ENCODE assay signal across 15 mouse cellular contexts in the genomic region with DNA sequence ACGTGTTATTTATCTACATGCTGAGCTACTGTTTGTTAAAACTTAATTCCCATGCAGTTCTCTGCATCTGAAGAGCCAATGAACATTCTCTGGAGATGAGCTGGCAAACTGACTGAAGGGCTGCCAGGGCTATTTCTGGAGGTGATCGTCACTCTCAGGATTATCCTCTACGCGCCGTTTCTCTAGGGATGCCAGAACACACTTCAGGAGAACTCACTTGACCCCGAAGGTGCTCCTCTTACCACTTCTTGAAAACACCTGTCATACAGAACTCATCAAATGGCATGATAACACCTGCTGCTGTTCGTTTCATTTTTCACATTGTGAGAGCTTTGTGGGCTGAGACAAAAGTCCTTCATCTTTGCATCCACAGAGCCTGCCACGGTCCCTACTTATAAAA. TPM values are rescaled to one million over a fixed set of nuclear protein-coding genes. Genes with fewer than 3 reads are reported as not detected.
DNase-seq lines count a peak whose midpoint lies in the region; ATAC-seq lines count a peak whose summit lies in the region.
"Had no signal": no experiment of that assay in that cellular context is flagged by ENCODE, and none has a peak within 500 bp of the region (broad histone marks: within the 10 kb centered on the region; RNA-seq: fewer than 3 reads in every experiment).

No protein-coding gene starts in this region.

- H3K27ac ChIP-seq in intestine, embryonic 15.5 days = no peak overlapping the region
- H3K27ac ChIP-seq in midbrain, embryonic 16.5 days (ENCODE audit: low read length) = no peak overlapping the region
- H3K27ac ChIP-seq: embryonic facial prominence, embryonic 10.5 days; liver, embryonic 15.5 days; midbrain, embryonic 12.5 days; stomach, embryonic 15.5 days had no signal

- no peak overlapping the region for H3K9ac ChIP-seq in intestine, embryonic 15.5 days
- no peak overlapping the region for H3K9ac ChIP-seq in midbrain, embryonic 16.5 days (ENCODE audit: low read depth, low read length)
- H3K9ac ChIP-seq: liver, embryonic 15.5 days; midbrain, embryonic 12.5 days; stomach, embryonic 15.5 days had no signal

- no peak overlapping the region for H3K4me3 ChIP-seq in intestine, embryonic 15.5 days (replicated peaks)
- no peak overlapping the region for H3K4me3 ChIP-seq in midbrain, embryonic 16.5 days (ENCODE audit: low read depth, low read length)
- H3K4me3 ChIP-seq: embryonic facial prominence, embryonic 10.5 days; liver, embryonic 15.5 days; midbrain, embryonic 12.5 days; stomach, embryonic 15.5 days had no signal

- WGBS in intestine, embryonic 15.5 days = 68% methylated on average over 8 of the region's 8 CpGs
- WGBS in midbrain, embryonic 16.5 days = 75% methylated on average over 8 of the region's 8 CpGs

- no peak overlapping the region for H3K4me2 ChIP-seq in intestine, embryonic 15.5 days (replicated peaks)
- no peak overlapping the region for H3K4me2 ChIP-seq in midbrain, embryonic 16.5 days (ENCODE audit: low read length)
- H3K4me2 ChIP-seq: liver, embryonic 15.5 days; midbrain, embryonic 12.5 days; stomach, embryonic 15.5 days had no signal

- H3K36me3 ChIP-seq in intestine, embryonic 15.5 days = no peaks in the 10 kb centered on the region
- H3K36me3 ChIP-seq in midbrain, embryonic 16.5 days (ENCODE audit: control insufficient read depth, insufficient read depth, low read length) = no peaks in the 10 kb centered on the region
- H3K36me3 ChIP-seq: embryonic facial prominence, embryonic 10.5 days; liver, embryonic 15.5 days; midbrain, embryonic 12.5 days; stomach, embryonic 15.5 days had no signal

- H3K4me1 ChIP-seq in intestine, embryonic 15.5 days (replicated peaks) = no peaks in the 10 kb centered on the region
- H3K4me1 ChIP-seq in midbrain, embryonic 16.5 days (ENCODE audit: control insufficient read depth, insufficient read depth, low read length) = no peaks in the 10 kb centered on the region
- H3K4me1 ChIP-seq: midbrain, embryonic 12.5 days; stomach, embryonic 15.5 days had no signal

- H3K27me3 ChIP-seq in intestine, embryonic 15.5 days (replicated peaks) = no peaks in the 10 kb centered on the region
- no peaks in the 10 kb centered on the region for H3K27me3 ChIP-seq in midbrain, embryonic 16.5 days (ENCODE audit: control insufficient read depth, insufficient read depth, low read depth, low read length)
- H3K27me3 ChIP-seq: liver, embryonic 15.5 days; stomach, embryonic 15.5 days had no signal

- intact Hi-C loops in heart, postnatal 25 days (cut with DNase I) = no loop called here
- intact Hi-C loops in gastrocnemius, postnatal 14 days (cut with DNase I; ENCODE audit: low total_unique reads) = no loop called here

- DNase-seq in heart, adult 11 months = peak; percentile 92
- no peak for DNase-seq in heart, postnatal 25 days (ENCODE audit: low spot score)
- DNase-seq in adrenal gland, postnatal 36 days = peak; percentile 51 to 54
- peak; percentile 65 for DNase-seq in gastrocnemius, postnatal 14 days
- DNase-seq in heart, postnatal 4 days = peak; percentile 71
- DNase-seq in kidney, adult 11 months = no peak

- no peaks in the 10 kb centered on the region for H3K9me3 ChIP-seq in intestine, embryonic 15.5 days
- H3K9me3 ChIP-seq in midbrain, embryonic 16.5 days (replicated peaks; ENCODE audit: control insufficient read depth, low read length, poor library complexity, severe bottlenecking) = no peaks in the 10 kb centered on the region; the same call in 1 of the 2 replicates
- H3K9me3 ChIP-seq: embryonic facial prominence, embryonic 10.5 days; liver, embryonic 15.5 days; midbrain, embryonic 12.5 days; stomach, embryonic 15.5 days had no signal

- ATAC-seq in intestine, embryonic 15.5 days = no peak
- ATAC-seq in midbrain, embryonic 16.5 days = no peak
- ATAC-seq: CD4-positive, CD25-positive, alpha-beta regulatory T cell, adult 4 months; forebrain, embryonic 16.5 days; intestine, postnatal 0 days had no signal

RNA-seq across cellular contexts. Expression of a gene that starts 25.9 kb away (rescaled TPM):
- 10 to 100 TPM; 56.0 to 57.4 TPM for total RNA-seq in heart, postnatal 25 days (2021)
- 10 to 100 TPM; 22.5 to 36.0 TPM for total RNA-seq in adrenal gland, postnatal 36 days (2021)
- 10 to 100 TPM; 34.7 to 38.2 TPM for total RNA-seq in gastrocnemius, postnatal 14 days (2021)
- total RNA-seq in heart, postnatal 4 days (2021) = 10 to 100 TPM; 68.9 TPM
- polyA plus RNA-seq in intestine, embryonic 15.5 days (2015; fragmentation: Nextera tagmentation; extraction: Ambion mirVana) = 82.3 and 90.4 TPM in 2 replicates
- polyA plus RNA-seq in midbrain, embryonic 16.5 days (2015; fragmentation: Nextera tagmentation; extraction: Ambion mirVana) = 89.9 and 96.1 TPM in 2 replicates

Comparison
In these comparisons a context has a peak if more than half of its experiments do, and no peak if none do; other contexts are left out.
1. DNase-seq: peak in heart, adult 11 months (single experiment), adrenal gland, postnatal 36 days (2 of 2), gastrocnemius, postnatal 14 days (single experiment) and heart, postnatal 4 days (single experiment); none in heart, postnatal 25 days (single experiment) and kidney, adult 11 months (single experiment).